Comparison of ENCODE assay signal across 19 mouse cellular contexts in genomic region chr8:72873411-72873810, GRCm38 (mm10).
"Had no signal": no experiment of that assay in that cellular context is flagged by ENCODE, and none has a peak within 500 bp of the region (broad histone marks: within the 10 kb centered on the region; RNA-seq: fewer than 3 reads in every experiment).

No protein-coding gene starts in this region.

- H3K4me3 ChIP-seq: midbrain, embryonic 10.5 days; midbrain, embryonic 12.5 days; myocyte; neural tube, embryonic 13.5 days; neural tube, embryonic 15.5 days had no signal

- H3K36me3 ChIP-seq: midbrain, embryonic 10.5 days; midbrain, embryonic 12.5 days had no signal

- H3K9me3 ChIP-seq: midbrain, embryonic 10.5 days; midbrain, embryonic 12.5 days; neural tube, embryonic 13.5 days; neural tube, embryonic 15.5 days had no signal

- H3K9ac ChIP-seq: lung, embryonic 14.5 days; midbrain, embryonic 12.5 days; neural tube, embryonic 13.5 days; neural tube, embryonic 15.5 days had no signal

- H3K4me1 ChIP-seq: midbrain, embryonic 10.5 days; midbrain, embryonic 12.5 days; neural tube, embryonic 13.5 days; neural tube, embryonic 15.5 days had no signal

- H3K27me3 ChIP-seq: midbrain, embryonic 12.5 days; neural tube, embryonic 13.5 days; neural tube, embryonic 15.5 days had no signal

- H3K27ac ChIP-seq: midbrain, embryonic 10.5 days; midbrain, embryonic 12.5 days; neural tube, embryonic 13.5 days; neural tube, embryonic 15.5 days had no signal

- H3K4me2 ChIP-seq: lung, embryonic 14.5 days; midbrain, embryonic 12.5 days; neural tube, embryonic 13.5 days; neural tube, embryonic 15.5 days had no signal

- DNase-seq: lung, adult 18-20 months; lung, embryonic 14.5 days; lung, postnatal 10 days; lung, postnatal 4 days; midbrain, embryonic 14.5 days; retina, postnatal 1 day; right cerebral cortex, adult 18-20 months; right cerebral cortex, postnatal 25 days; right cerebral cortex, postnatal 4 days; spleen, adult 18-20 months; thymus, adult 2 months; thymus, postnatal 25 days; thymus, postnatal 4 days had no signal

- ATAC-seq: midbrain, embryonic 16.5 days had no signal
